Mouse (Mus musculus): ENCODE results near the gene Mta2. TPM values are rescaled to one million over a fixed set of nuclear protein-coding genes. Genes with fewer than 3 reads are reported as not detected.
A peak's percentile ranks its signal among the peaks of the same experiment; 100 is the strongest.
"Not testable (repeated sequence)": the region's sequence is repeated elsewhere in the genome, so short reads cannot be mapped to it uniquely, and the experiment has no call there.

Mta2 gene
- total and polyA plus RNA-seq, 3 experiments = 116 to 171 (median 167) TPM

- Histone ChIP-seq H3K27me3 (ENCODE audit: control insufficient read depth in 1 of 2, insufficient read depth in 2 of 2, low read length in 2 of 2) (no peaks in the 10 kb centered on the region), H3K27ac (ENCODE audit: control insufficient read depth, low read depth, low read length) (peak overlapping the region; percentile 81)
Measured at GRCm38 (mm10) chr19:8967893-8968292, 26.2 kb downstream of the Mta2 start.

GRCm38 (mm10) chr19:8972491-8972890 is 30.8 kb downstream of the Mta2 start:
- H3K9me3 ChIP-seq (replicated peaks; ENCODE audit: insufficient read depth, low read length); H3K9ac ChIP-seq (ENCODE audit: control insufficient read depth, low read depth, low read length, poor library complexity, severe bottlenecking); H3K4me3 ChIP-seq (ENCODE audit: control insufficient read depth in 1 of 2, insufficient read depth in 1 of 2, low read depth in 2 of 2, low read length in 2 of 2); DNase-seq (ENCODE audit: low read depth, low spot score); H3K27ac ChIP-seq (ENCODE audit: control insufficient read depth, low read depth, low read length); H3K27me3 ChIP-seq (ENCODE audit: control insufficient read depth in 1 of 2, insufficient read depth in 2 of 2, low read length in 2 of 2): not testable (repeated sequence)
- H3K4me1 ChIP-seq (ENCODE audit: control insufficient read depth in 1 of 2, insufficient read depth in 2 of 2, low read length in 2 of 2) = peaks cover 6 to 25% of the 10 kb centered on the region in 2 experiments
- peaks cover 67% of the 10 kb centered on the region for H3K79me2 ChIP-seq (ENCODE audit: control insufficient read depth, insufficient read depth, low read length, poor library complexity)
- H3K36me3 ChIP-seq (ENCODE audit: control insufficient read depth in 1 of 2, insufficient read depth in 2 of 2, low read length in 2 of 2) = peaks cover 53 to 73% of the 10 kb centered on the region in 2 experiments

More at GRCm38 (mm10) chr19:8967893-8968292, 26.2 kb downstream of the Mta2 start:
- H3K9me3 ChIP-seq (replicated peaks; ENCODE audit: insufficient read depth, low read length) = no peaks in the 10 kb centered on the region
- H3K4me3 ChIP-seq (ENCODE audit: control insufficient read depth in 1 of 2, insufficient read depth in 1 of 2, low read depth in 2 of 2, low read length in 2 of 2) = peak overlapping the region; percentile 91 to 93
- TF ChIP-seq GATA1 (IDR thresholded peaks at IDR 0.05; ENCODE audit: low read depth, low read length) = no peak
- TF ChIP-seq ZMIZ1 (IDR thresholded peaks at IDR 0.05; ENCODE audit: low read depth, low read length) = 0 out of 2 replicates have a peak, but pooled peaks have one; percentile 43
- no peak for DNase-seq (ENCODE audit: low read depth, low spot score)
- peaks cover 53% of the 10 kb centered on the region for H3K79me2 ChIP-seq (ENCODE audit: control insufficient read depth, insufficient read depth, low read length, poor library complexity)
- peaks cover 26 to 39% of the 10 kb centered on the region in 2 experiments for H3K36me3 ChIP-seq (ENCODE audit: control insufficient read depth in 1 of 2, insufficient read depth in 2 of 2, low read length in 2 of 2)
- H3K4me1 ChIP-seq (ENCODE audit: control insufficient read depth in 1 of 2, insufficient read depth in 2 of 2, low read length in 2 of 2) = peaks cover 6 to 25% of the 10 kb centered on the region in 2 experiments
- peak overlapping the region; percentile 94 for H3K9ac ChIP-seq (ENCODE audit: control insufficient read depth, low read depth, low read length, poor library complexity, severe bottlenecking)

GRCm38 (mm10) chr19:8974638-8975037 is 33.0 kb downstream of the Mta2 start:
- TF ChIP-seq RAD21 (IDR thresholded peaks at IDR 0.05; ENCODE audit: low read depth, low read length) (no peak; the same call in 1 of the 2 replicates), TCF12 (IDR thresholded peaks at IDR 0.05; ENCODE audit: low read depth, low read length) (no peak), SMC3 (IDR thresholded peaks at IDR 0.05; ENCODE audit: low read depth, low read length) (peak; percentile 39), CTCF (IDR thresholded peaks at IDR 0.05 in 2 of 3, conservative IDR thresholded peaks at IDR 0.05 in 1 of 3; ENCODE audit: control insufficient read depth in 1 of 3, insufficient read depth in 1 of 3, low read depth in 2 of 3, low read length in 3 of 3, poor library complexity in 1 of 3, severe bottlenecking in 1 of 3) (peak in 1 of 3 experiments; percentile 28; a peak in 2 of 6 replicates), MAZ (IDR thresholded peaks at IDR 0.05; ENCODE audit: low read depth, low read length) (no peak), ZNF384 (IDR thresholded peaks at IDR 0.05; ENCODE audit: low read depth, low read length) (peak; percentile 20; the same call in 1 of the 2 replicates), POLR2AphosphoS5 (IDR thresholded peaks at IDR 0.05; ENCODE audit: borderline replicate concordance, low read depth, low read length) (no peak)
- Histone ChIP-seq H3K4me3 (ENCODE audit: control insufficient read depth in 1 of 2, insufficient read depth in 1 of 2, low read depth in 2 of 2, low read length in 2 of 2) (no peak overlapping the region), H3K36me3 (ENCODE audit: control insufficient read depth in 1 of 2, insufficient read depth in 2 of 2, low read length in 2 of 2) (peaks cover 52 to 76% of the 10 kb centered on the region in 2 experiments), H3K79me2 (ENCODE audit: control insufficient read depth, insufficient read depth, low read length, poor library complexity) (peaks cover 46% of the 10 kb centered on the region), H3K9ac (ENCODE audit: control insufficient read depth, low read depth, low read length, poor library complexity, severe bottlenecking) (no peak overlapping the region), H3K27ac (ENCODE audit: control insufficient read depth, low read depth, low read length) (no peak overlapping the region; the same call in 1 of the 2 replicates), H3K27me3 (ENCODE audit: control insufficient read depth in 1 of 2, insufficient read depth in 2 of 2, low read length in 2 of 2) (no peaks in the 10 kb centered on the region), H3K4me1 (ENCODE audit: control insufficient read depth in 1 of 2, insufficient read depth in 2 of 2, low read length in 2 of 2) (peaks cover 3 to 22% of the 10 kb centered on the region in 2 experiments), H3K9me3 (replicated peaks; ENCODE audit: insufficient read depth, low read length) (no peaks in the 10 kb centered on the region)
- no peak for DNase-seq (ENCODE audit: low read depth, low spot score)
